ENCODE assay signal across 9 mouse cellular contexts in the genomic region with DNA sequence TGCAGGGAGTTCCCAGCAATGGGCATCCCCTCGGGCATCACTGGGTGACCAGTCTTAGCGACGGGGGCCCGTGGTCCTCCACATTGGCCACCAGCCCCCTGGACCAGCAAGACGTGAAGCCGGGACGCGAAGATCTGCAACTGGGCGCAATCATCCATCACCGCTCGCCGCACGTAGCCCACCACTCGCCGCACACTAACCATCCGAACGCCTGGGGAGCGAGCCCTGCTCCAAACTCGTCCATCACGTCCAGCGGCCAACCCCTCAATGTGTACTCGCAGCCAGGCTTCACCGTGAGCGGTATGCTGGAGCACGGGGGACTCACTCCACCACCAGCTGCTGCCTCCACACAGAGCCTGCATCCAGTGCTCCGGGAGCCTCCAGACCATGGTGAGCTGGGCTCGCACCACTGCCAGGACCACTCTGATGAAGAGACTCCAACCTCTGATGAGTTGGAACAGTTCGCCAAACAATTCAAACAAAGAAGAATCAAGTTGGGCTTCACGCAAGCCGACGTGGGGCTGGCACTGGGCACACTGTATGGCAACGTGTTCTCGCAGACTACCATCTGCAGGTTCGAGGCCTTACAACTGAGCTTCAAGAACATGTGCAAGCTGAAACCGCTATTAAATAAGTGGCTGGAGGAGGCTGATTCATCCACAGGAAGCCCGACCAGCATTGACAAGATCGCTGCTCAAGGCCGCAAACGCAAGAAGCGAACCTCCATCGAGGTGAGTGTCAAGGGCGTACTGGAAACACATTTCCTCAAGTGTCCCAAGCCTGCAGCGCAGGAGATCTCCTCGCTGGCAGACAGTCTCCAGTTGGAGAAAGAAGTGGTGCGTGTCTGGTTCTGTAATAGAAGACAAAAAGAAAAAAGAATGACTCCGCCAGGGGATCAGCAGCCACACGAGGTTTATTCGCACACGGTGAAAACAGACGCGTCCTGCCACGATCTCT. TPM values are rescaled to one million over a fixed set of nuclear protein-coding genes. Genes with fewer than 3 reads are reported as not detected.
DNase-seq lines count a peak whose midpoint lies in the region; ATAC-seq lines count a peak whose summit lies in the region.
"Had no signal": no experiment of that assay in that cellular context is flagged by ENCODE, and none has a peak within 500 bp of the region (broad histone marks: within the 10 kb centered on the region; RNA-seq: fewer than 3 reads in every experiment).

No protein-coding gene starts in this region.

- H3K4me1 ChIP-seq in heart, embryonic 16.5 days (ENCODE audit: control insufficient read depth, insufficient read depth, low read length): no peaks in the 10 kb centered on the region
- H3K4me1 ChIP-seq in forebrain, embryonic 16.5 days (replicated peaks; ENCODE audit: control insufficient read depth, insufficient read depth, low read length): 0 out of 2 replicates have a peak, but pooled peaks cover 7% of the 10 kb centered on the region
- H3K4me1 ChIP-seq in midbrain, embryonic 11.5 days (ENCODE audit: control insufficient read depth, insufficient read depth, low read length): no peaks in the 10 kb centered on the region

- DNase-seq in heart, postnatal 4 days: no peak
- DNase-seq in ZHBTc4 (ENCODE audit: low read depth, low spot score): peak; percentile 15
- peak; percentile 95 for DNase-seq in midbrain, embryonic 11.5 days (ENCODE audit: low spot score, missing footprints)
- DNase-seq in urinary bladder, postnatal 14 days (ENCODE audit: low spot score): no peak

- peaks cover 32% of the 10 kb centered on the region for H3K27me3 ChIP-seq in heart, embryonic 16.5 days (ENCODE audit: control insufficient read depth, insufficient read depth, low read length)
- no peaks in the 10 kb centered on the region for H3K27me3 ChIP-seq in forebrain, embryonic 16.5 days (replicated peaks; ENCODE audit: control insufficient read depth, insufficient read depth, low read length)
- no peaks in the 10 kb centered on the region for H3K27me3 ChIP-seq in midbrain, embryonic 11.5 days (ENCODE audit: control insufficient read depth, insufficient read depth, low read length)

- no peaks in the 10 kb centered on the region for H3K9me3 ChIP-seq in heart, embryonic 16.5 days (replicated peaks; ENCODE audit: control insufficient read depth, low read length)
- H3K9me3 ChIP-seq in forebrain, embryonic 16.5 days (ENCODE audit: control insufficient read depth, low read length): no peaks in the 10 kb centered on the region
- no peaks in the 10 kb centered on the region for H3K9me3 ChIP-seq in midbrain, embryonic 11.5 days (ENCODE audit: control insufficient read depth, low read length)

- peak overlapping the region; percentile 70 for H3K4me2 ChIP-seq in heart, embryonic 16.5 days (ENCODE audit: low read depth, low read length)
- H3K4me2 ChIP-seq in forebrain, embryonic 16.5 days (ENCODE audit: low read length): peak overlapping the region; percentile 57
- peak overlapping the region; percentile 41 for H3K4me2 ChIP-seq in midbrain, embryonic 11.5 days

- H3K9ac ChIP-seq in heart, embryonic 16.5 days (ENCODE audit: low read length): no peak overlapping the region
- peak overlapping the region; percentile 56 for H3K9ac ChIP-seq in forebrain, embryonic 16.5 days (replicated peaks; ENCODE audit: low read depth, low read length)
- H3K9ac ChIP-seq in midbrain, embryonic 11.5 days (ENCODE audit: low read length): peak overlapping the region; percentile 83

- 0 out of 2 replicates have a peak, but pooled peaks have one; percentile 10 for ATAC-seq in heart, embryonic 16.5 days (replicated peaks; ENCODE audit: extremely low read depth, insufficient read depth, low FRiP score)
- ATAC-seq in forebrain, embryonic 16.5 days: peak; percentile 36
- ATAC-seq in midbrain, embryonic 11.5 days (ENCODE audit: low FRiP score): peak; percentile 6
- ATAC-seq in inflammation-experienced regulatory T-cells, adult 6 months: no peak
- no peak; the same call in 1 of the 2 replicates for ATAC-seq in granulocyte monocyte progenitor cell, adult 5-6 weeks (replicated peaks; ENCODE audit: poor library complexity, severe bottlenecking)

- no peak overlapping the region for H3K27ac ChIP-seq in heart, embryonic 16.5 days (ENCODE audit: low read length)
- peak overlapping the region; percentile 69 for H3K27ac ChIP-seq in forebrain, embryonic 16.5 days (ENCODE audit: low read length)
- H3K27ac ChIP-seq in midbrain, embryonic 11.5 days (ENCODE audit: low read depth, low read length): peak overlapping the region; percentile 89

- WGBS in heart, embryonic 16.5 days: 13% methylated on average over 52 of the region's 52 CpGs
- WGBS in forebrain, embryonic 16.5 days: 19% methylated on average over 51 of the region's 52 CpGs
- WGBS in midbrain, embryonic 11.5 days: 17% methylated on average over 49 of the region's 52 CpGs

- H3K4me3 ChIP-seq in heart, embryonic 16.5 days (ENCODE audit: low read length): peak overlapping the region; percentile 49
- peak overlapping the region; percentile 48 for H3K4me3 ChIP-seq in forebrain, embryonic 16.5 days (replicated peaks; ENCODE audit: low read length)
- peak overlapping the region; percentile 61 for H3K4me3 ChIP-seq in midbrain, embryonic 11.5 days (ENCODE audit: low read depth, low read length)

- no peaks in the 10 kb centered on the region for H3K36me3 ChIP-seq in heart, embryonic 16.5 days (ENCODE audit: control insufficient read depth, insufficient read depth)
- no peaks in the 10 kb centered on the region for H3K36me3 ChIP-seq in forebrain, embryonic 16.5 days (ENCODE audit: control insufficient read depth, insufficient read depth)
- H3K36me3 ChIP-seq in midbrain, embryonic 11.5 days (ENCODE audit: control insufficient read depth, insufficient read depth, low read length): no peaks in the 10 kb centered on the region
- H3K36me3 ChIP-seq: G1E had no signal

RNA-seq across cellular contexts. Expression of a gene that starts 0.8 kb away (rescaled TPM):
- polyA plus RNA-seq in heart, embryonic 16.5 days (2015; fragmentation: Nextera tagmentation; extraction: Ambion mirVana): 0.09 TPM in 1 of 2 replicates, not detected in the other
- total RNA-seq in heart, postnatal 4 days (2021): not detected
- 9.7 and 10.4 TPM in 2 replicates for polyA plus RNA-seq in forebrain, embryonic 16.5 days (2015; fragmentation: Nextera tagmentation; extraction: Ambion mirVana)
- 32.4 and 33.8 TPM in 2 replicates for polyA plus RNA-seq in midbrain, embryonic 11.5 days (2014; fragmentation: Nextera tagmentation; extraction: Ambion mirVana)
- not detected for polyA plus RNA-seq in inflammation-experienced regulatory T-cells, adult 6 months (2017; shearing (Covaris generic))
- total RNA-seq in granulocyte monocyte progenitor cell, adult 5-6 weeks (2014; fragmentation: Nextera tagmentation): not detected in 2 replicates
- not detected in 2 replicates for total RNA-seq in granulocyte monocyte progenitor cell, adult 5-6 weeks (2017)
- polyA plus RNA-seq: G1E had no signal

Comparison
In these comparisons a context has a peak if more than half of its experiments do, and no peak if none do; other contexts are left out.
1. ATAC-seq: peak in heart, embryonic 16.5 days (single experiment), forebrain, embryonic 16.5 days (single experiment) and midbrain, embryonic 11.5 days (single experiment); none in inflammation-experienced regulatory T-cells, adult 6 months (single experiment) and granulocyte monocyte progenitor cell, adult 5-6 weeks (single experiment).
2. DNase-seq: peak in ZHBTc4 (single experiment) and midbrain, embryonic 11.5 days (single experiment); none in heart, postnatal 4 days (single experiment) and urinary bladder, postnatal 14 days (single experiment).
3. Peak in every context shown above with its lines, with median percentiles within 50 percentile points of each other: H3K4me2 ChIP-seq and H3K4me3 ChIP-seq.